Mouse (Mus musculus) kidney, adult 18-20 months (tissue): ENCODE results near the gene Ubap2l.

Experiments
- DNase-seq: peaks from one replicate; pipeline ENCODE4 v3.0.0; 2021

The Ubap2l gene

GRCm38 (mm10) chr3:89963926-89964739, 88.3 kb downstream of the Ubap2l start:
- peak; percentile 59 for DNase-seq

DNA sequence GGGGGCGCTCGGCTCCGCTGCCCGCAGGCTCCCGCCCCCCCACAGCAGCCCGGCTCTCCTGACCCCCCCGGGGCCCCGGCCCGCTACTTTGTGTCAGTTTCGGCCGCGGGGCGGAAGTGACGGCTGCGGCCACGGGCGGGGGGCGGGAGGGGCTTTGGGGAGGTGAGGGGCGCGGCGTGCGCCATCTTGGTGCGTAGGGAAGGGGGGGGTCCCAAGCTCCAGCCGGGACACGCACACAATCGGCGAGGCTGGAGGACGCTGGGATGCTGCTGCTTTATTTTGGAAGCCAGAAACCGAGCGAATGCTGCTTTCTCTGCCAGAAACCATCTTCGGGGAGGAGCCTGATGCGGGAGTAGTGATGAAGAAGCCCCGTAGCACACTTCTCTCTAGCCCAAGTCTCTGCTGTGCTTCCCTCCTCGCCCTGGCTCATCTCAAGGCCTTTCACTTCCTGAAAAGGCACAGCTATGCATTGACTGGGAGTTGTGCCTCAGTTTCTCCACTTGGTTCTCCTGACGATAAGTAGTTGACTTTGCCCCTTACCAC, 89.1 kb downstream of the Ubap2l start, which contains the start of gene Atp8b2:
Gene Atp8b2, minus strand, starts transcription at position 288 of the 543 bp plus-strand sequence.
- DNase-seq, result peak; percentile 58

DNA sequence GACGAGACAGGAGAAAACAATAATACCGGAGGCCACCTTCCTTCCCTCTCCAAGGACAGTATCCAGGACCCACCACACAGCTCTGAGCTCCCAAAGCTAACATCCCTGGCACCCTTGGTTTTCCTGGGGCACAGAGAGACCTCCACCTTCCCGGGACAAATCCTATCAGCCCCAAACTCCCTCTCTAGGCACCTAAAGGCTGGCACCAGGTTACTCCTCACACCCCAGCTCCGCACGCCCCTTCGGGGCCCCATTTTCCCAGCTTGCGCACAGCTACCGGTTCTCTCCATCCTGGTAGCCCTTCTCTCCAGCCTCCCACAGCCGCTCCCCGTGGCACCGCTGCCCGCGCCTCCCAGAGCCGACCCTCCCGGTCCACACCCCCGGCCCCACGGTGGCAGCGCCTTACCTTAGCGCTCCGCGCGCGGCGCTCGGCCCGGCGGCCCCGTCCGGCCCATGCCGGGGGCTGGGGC, 89.6 kb downstream of the Ubap2l start:
- DNase-seq, result peak; percentile 28

GRCm38 (mm10) chr3:89962059-89962750, 90.2 kb downstream of the Ubap2l start:
- peak; percentile 25 for DNase-seq

GRCm38 (mm10) chr3:89961436-89961835, 91.0 kb downstream of the Ubap2l start:
- DNase-seq, result no peak

DNA sequence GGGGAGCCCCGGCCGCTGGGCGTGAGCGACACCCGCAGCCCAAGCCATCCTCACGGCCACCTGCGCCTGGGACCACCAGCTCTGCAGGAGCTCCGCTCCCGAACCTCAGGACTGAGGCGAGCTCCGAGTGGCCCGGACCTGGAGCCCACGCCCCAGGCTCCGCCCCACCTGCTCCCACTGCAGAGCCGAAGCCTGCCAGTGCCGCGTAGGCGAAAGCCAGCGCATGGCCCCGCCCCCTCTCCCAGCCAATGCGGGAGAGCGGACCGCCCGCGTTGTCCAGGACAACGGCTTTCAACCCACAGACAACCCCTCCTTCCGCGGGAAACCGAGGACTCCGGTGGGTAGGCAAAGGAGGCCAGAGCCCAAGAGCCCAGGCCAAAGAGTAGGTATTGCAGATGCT, 92.0 kb downstream of the Ubap2l start:
- DNase-seq, result peak; percentile 92

DNA sequence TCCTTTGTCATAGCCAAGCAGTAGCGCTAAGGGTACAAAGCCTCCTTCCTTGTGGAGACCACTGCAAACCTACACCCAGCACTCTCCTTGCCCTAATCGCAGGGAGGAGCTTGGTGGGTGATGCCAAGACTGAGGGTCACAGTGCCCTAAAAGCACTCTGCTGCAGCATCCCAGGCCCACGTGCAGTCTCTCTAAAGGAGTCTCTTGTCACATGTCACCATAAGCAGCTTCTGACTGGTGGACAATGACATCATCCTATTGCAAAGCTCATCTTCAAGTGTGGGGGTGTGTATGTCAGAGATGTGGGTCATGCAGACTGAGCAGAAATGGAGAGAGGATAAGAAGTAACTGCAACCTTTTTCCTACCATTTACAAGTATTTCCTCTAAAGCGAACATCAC, 93.0 kb downstream of the Ubap2l start:
- no peak for DNase-seq

- no peak for DNase-seq
Observed at GRCm38 (mm10) chr3:89957880-89958279, 94.5 kb downstream of the Ubap2l start.

DNA sequence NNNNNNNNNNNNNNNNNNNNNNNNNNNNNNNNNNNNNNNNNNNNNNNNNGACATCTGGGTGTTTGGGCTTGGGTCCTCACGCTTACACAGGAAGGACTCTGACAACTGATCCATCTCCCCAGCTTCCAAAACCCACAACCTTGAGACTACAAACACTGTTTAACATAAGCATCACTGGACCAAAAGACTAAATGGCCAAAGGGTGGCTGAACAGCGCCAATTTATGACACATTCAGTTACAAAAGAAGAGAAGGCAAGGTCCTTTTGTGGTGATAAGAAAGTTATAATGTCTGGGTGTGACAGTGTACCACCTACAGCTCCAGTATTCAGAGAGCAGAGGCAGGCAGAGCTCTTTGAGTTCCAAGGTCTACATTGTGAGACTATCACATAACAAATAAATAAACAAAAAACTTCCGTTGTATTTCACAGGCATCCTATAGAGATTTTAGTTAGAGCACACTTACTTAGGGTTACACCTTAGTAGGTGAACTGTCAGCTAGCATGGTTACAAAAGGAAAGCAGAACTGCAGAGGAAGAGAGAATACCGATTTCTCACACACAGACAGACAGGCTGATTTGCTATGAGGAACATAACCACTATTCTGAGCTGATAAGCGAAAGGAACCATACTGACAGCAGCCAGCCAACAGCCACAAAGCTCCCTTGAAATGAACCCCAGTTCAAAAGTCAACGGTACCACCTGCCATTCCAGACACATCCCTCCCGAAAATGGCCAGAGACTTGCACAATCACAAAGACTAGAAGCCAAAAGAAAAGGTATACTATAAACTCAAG, 96.1 kb downstream of the Ubap2l start:
- DNase-seq, result no peak

- DNase-seq, result peak; percentile 80
Observed at GRCm38 (mm10) chr3:89953420-89953819, 99.0 kb downstream of the Ubap2l start.
